Mouse (Mus musculus) spleen, adult 12 weeks (tissue): ENCODE measurements around the gene Slc25a25.
A peak's percentile ranks its signal among the peaks of the same experiment; 100 is the strongest.

ENCODE experiments used
- DNase-seq: peaks from one replicate; pipeline ENCODE4 v3.0.0; 2022; ENCODE audit warnings: low spot score

Slc25a25 gene

GRCm38 (mm10) chr2:32396695-32397094, 54.5 kb downstream of the Slc25a25 start:
- no peak for DNase-seq

- peak; percentile 73 for DNase-seq
Measured at GRCm38 (mm10) chr2:32395946-32396621, 55.2 kb downstream of the Slc25a25 start.

DNA sequence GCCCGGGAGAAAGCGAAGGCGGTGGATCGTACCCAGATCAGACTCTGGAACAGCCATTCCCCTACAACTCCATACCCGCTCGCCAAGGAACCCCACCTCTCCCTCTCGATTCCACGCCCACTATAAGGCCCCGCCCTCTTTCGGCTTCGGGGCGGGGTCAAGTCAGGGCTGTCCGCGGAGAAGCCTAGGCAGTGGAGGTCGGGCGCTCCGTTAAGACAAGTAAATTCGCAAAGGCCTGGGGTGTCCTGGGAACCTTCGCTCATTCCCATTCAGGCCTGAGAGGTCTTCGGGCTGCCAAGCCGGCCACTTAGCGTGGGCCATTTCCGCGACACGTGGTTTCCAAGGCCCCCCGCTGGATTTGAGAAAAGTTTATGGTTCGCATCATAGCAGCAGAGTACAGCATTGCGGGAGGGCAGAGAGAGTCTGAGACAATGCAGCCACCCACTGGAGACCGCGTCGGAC, 55.7 kb downstream of the Slc25a25 start, which contains the start of gene Ptges2:
TSS of gene Ptges2 (plus strand) at position 413 of the 462 bp plus-strand sequence.
- DNase-seq, result peak; percentile 93

- DNase-seq, result no peak
Measured at GRCm38 (mm10) chr2:32394973-32395372, 56.3 kb downstream of the Slc25a25 start.

DNA sequence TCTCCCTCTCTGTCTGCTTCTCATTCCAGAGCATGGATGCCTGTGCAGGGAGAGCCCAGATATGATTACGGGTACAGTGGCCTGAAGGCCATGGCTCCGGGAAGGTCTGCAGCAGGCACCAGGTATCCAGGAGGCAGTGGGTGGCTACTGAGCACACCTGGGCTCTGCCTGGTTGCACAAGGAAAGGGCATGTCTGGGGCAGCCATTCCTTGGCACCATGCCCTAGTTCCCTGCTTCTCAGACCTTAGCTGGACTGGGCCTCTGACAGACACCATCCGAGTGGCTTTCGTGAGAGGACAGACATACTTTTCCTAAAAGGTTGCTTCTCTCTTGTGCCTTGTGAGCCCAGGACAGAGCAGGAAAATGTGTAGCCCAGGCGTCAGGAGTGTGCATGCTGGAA, 59.2 kb downstream of the Slc25a25 start:
- no peak for DNase-seq

DNA sequence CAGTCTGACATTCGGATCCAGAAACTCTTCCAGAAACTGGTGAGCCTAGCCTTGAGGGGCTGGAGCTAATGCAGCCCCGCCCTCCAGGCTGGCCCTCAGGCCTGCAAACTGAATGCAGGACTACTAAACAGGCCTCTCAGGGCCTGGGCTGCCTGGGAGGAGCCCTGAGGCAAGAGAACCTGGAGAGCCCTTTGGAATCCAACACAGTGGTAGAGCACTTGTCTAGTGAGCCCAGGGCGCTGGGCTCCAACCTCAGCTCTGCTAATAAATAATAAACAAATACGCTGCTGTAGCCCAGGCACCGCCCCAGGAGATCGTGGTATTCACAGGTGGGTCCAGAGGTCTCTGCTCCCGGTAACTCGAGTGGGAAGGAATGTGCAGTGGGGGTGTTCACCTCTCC, 60.4 kb downstream of the Slc25a25 start:
- no peak for DNase-seq

DNA sequence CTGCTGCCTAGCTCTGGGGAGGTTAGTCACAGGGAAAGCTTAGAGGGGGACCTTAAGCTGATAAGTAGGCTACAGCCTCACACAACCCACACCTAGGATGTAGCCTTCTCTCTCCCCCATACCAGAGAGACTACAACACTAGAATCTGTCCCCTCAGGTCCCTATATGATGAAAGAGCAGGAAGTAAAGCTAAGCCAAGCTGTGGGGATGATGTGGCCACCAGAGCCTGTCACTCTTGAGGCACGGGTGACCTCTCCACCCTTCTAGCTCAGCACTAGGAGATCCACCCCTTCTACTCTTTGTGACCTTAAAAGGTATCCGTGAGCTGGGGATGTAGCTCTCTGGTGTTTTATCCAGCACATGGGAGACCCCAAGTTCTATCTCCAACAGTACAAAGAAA, 62.1 kb downstream of the Slc25a25 start:
- DNase-seq, result no peak

DNA sequence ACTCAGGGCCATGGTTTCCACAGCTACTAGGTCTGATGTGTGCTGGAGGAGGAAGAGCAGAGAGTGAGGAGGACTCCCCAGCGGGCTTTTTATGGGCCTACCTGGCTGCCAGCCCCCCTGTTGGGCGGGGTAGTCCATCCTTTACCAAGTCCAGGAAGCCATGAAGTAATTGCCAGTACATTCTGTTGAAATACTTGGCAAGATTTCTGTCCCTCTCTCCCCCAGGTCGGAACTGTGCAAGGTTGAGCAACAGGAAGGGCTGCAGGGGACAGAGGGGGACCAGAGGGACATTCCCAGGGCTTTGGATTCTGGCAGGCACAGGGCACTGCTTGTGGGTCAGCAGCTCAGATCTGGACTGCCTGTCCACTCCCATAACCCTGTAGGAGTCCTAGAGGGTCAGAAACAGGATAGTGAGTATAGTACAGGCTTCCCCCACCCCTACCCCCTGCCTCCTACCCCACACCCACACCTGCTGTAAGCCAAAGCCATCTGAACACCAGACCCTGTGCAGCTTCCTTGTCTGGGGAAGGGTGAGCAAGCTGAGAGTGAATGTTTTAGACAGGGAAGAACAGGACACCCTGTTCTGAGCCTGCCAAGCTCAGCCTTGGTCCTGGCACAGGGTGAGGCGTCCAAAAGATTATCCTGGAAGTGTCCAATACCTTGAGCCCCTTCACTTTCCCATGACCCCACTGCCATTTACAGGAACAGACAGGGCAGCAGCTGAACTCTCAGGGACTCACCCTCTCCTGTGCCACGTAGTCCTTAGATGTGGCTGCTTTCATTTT, 63.3 kb downstream of the Slc25a25 start, which contains the start of gene Lcn2:
TSS of gene Lcn2 (minus strand) at position 547 of the 785 bp plus-strand sequence.
- no peak for DNase-seq

DNA sequence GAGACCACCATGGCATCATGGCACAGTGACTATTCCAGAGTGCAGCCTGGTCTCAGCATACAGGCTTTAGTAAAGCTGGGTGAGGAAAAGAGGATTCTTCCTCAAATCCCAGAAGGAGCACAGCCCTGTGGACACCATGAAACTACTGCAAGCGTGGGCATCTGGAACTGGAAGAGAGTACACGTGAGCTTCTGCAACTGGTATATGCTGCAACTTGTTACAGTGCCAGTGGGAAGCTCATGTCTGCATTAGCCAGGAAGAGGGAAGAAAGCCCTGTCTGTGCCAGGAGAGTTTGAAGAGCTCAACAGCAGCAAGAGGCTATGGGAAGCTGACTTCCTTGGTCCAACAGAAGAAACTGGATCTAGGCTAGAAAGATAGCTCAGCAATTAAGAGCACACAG, 68.6 kb downstream of the Slc25a25 start:
- no peak for DNase-seq

DNA sequence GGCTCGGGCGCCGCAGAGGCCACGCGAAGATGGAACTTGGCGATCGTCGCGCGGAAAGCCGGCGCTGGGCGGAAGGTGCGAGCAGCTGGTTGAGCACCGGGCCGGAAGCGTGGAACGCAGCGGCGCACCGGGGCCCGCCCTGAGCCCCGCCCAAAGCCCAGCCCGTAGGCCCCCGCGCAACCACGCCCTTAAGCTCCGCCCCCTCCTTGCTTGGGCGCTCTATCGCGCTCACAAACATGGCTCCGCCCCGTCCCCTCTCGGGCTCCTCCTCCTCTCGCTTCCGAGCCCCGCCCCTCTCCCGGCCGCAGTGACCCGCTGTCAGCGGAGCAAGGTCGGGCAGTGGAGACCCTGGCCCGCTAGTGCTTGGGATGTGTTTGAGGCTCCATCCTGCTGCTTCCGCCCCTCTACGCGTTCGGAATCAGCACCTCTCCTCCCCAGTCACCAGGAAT, 69.4 kb downstream of the Slc25a25 start, which contains the start of gene 1110008P14Rik:
TSS of gene 1110008P14Rik (minus strand) at position 164 of the 449 bp plus-strand sequence.
- peak; percentile 92 for DNase-seq

- DNase-seq, result no peak
Measured at GRCm38 (mm10) chr2:32381141-32381774, 70.0 kb downstream of the Slc25a25 start.

GRCm38 (mm10) chr2:32380001-32380500, 71.2 kb downstream of the Slc25a25 start:
- no peak for DNase-seq

DNA sequence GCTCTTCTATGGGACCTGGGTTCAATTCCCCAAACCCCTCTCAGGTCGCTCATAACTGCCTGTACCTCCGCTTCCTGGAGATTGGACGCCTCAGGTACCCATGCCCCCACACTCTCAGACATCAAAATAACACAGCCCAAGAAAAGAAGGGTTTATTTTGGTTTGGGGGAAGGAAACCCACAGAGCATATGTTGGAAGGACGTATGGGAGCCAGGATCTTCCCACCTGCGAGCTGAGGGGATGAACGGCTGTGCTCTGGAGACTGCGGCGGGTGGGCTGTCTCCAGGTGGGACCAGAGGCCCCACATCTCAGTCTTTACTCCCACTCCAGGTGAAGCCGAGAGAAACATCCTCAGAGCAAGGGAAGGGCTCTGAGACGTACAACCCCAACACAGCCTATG, 74.3 kb downstream of the Slc25a25 start:
- no peak for DNase-seq

DNA sequence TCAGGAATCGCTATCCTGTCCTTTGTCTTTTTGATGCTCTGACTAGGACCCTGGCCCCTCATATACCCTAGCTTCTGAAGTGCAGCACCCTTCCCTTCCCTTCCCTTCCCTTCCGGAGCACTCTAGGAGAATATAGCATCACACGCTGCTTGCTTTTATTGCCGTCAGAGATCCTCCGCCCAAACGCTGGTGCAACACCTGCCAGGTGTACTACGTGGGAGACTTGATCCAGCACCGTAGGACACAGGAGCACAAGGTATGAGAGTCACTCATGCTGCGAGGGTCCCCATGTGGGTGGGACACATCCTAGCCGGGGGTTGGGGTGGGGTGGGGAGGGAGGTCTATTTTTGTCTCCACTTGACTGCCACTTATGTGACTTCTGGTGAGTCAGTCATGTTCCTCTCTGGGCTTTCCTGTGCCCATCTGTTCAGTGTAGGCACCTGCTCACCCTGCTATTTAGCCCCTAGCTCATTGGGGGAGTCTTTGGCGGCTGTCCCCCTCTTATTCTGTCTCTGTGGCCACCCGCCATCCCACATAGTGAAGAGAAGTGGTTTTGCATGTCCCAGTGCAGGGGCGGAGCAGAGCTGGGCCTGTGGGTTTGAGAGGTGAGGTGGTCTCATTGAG, 75.8 kb downstream of the Slc25a25 start:
- DNase-seq, result no peak

- DNase-seq, result no peak
Measured at GRCm38 (mm10) chr2:32374191-32374590, 77.1 kb downstream of the Slc25a25 start.

DNA sequence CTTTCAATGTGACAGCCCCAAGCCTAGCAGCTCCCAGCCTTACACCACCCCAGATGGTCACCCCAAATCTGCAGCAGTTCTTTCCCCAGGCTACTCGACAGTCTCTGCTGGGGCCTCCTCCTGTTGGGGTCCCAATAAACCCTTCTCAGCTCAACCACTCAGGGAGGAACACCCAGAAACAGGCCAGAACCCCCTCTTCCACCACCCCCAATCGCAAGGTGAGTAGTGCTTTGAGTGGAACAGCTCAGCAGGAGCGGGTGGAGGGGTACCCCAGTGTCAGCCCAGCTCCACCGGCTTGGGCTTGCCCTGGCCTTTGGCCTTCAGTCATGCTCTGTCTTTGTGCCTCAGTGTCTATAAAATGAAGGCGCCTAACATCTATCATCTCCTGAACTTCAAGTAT, 83.9 kb downstream of the Slc25a25 start:
- DNase-seq, result no peak
